Mouse (Mus musculus) heart, embryonic 13.5 days (tissue): ENCODE measurements around the gene Gm11938. TPM values are rescaled to one million over a fixed set of nuclear protein-coding genes. Genes with fewer than 3 reads are reported as not detected.
"Not testable (repeated sequence)": the region's sequence is repeated elsewhere in the genome, so short reads cannot be mapped to it uniquely, and the experiment has no call there.

ENCODE experiments used
- ATAC-seq: fragments of 200-750 bp; cut with Nextera tagmentation; 2 replicates; pipeline ENCODE4 v1.8.0; 2017; ENCODE audit warnings: moderate TSS enrichment; ENCODE audit not compliant: insufficient number of reproducible peaks, low FRiP score, low TSS enrichment; ENCODE audit errors: extremely low read depth
- H3K27ac ChIP-seq: fragments of 300-500 bp; sonication (generic); replicated peaks from 2 replicates; pipeline ENCODE4 v1.5.1; 2015; ENCODE audit warnings: moderate library complexity, mild to moderate bottlenecking, inconsistent platforms
- H3K27me3 ChIP-seq: fragments of 300-500 bp; sonication (generic); replicated peaks from 2 replicates; pipeline ENCODE4 v1.6.1; 2015; ENCODE audit warnings: mild to moderate bottlenecking, inconsistent platforms
- H3K36me3 ChIP-seq: fragments of 300-500 bp; sonication (generic); 2 replicates; pipeline ENCODE4 v1.6.1; 2015; ENCODE audit warnings: mild to moderate bottlenecking, inconsistent platforms
- H3K4me1 ChIP-seq: fragments of 300-500 bp; sonication (generic); 2 replicates; pipeline ENCODE4 v1.6.1; 2015; ENCODE audit warnings: inconsistent platforms
- H3K4me2 ChIP-seq: fragments of 300-500 bp; sonication (generic); 2 replicates; pipeline ENCODE4 v1.6.1; 2015; ENCODE audit warnings: inconsistent platforms, mild to moderate bottlenecking, moderate library complexity
- H3K4me3 ChIP-seq: fragments of 300-500 bp; sonication (generic); 2 replicates; pipeline ENCODE4 v1.5.1; 2015; ENCODE audit warnings: moderate library complexity, mild to moderate bottlenecking, inconsistent platforms
- H3K9ac ChIP-seq: fragments of 300-500 bp; sonication (generic); 2 replicates; pipeline ENCODE4 v1.6.1; 2015; ENCODE audit warnings: inconsistent platforms, mild to moderate bottlenecking, moderate library complexity
- H3K9me3 ChIP-seq: fragments of 300-500 bp; sonication (generic); 2 replicates; pipeline ENCODE4 v1.6.1; 2016; ENCODE audit warnings: inconsistent platforms
- WGBS: fragments of 180-500 bp; shearing (Covaris S2); methylation state at CpG from one replicate; pipeline ENCODE4 v1.1.7; 2015; ENCODE audit warnings: mixed read lengths; 5-methylcytosine and 5-hydroxymethylcytosine counted together
- polyA plus RNA-seq: library from polyadenylated mRNA; unstranded; fragments of >200 nt; fragmentation: Nextera tagmentation; extraction: Ambion mirVana; gene quantifications from 2 replicates; pipeline ENCODE4 v1.2.1, GENCODE M21; 2015

The Gm11938 gene
- polyA plus RNA-seq, 1 experiment from 2014 or later, result not detected

GRCm38 (mm10) chr11:99614796-99615363 is 11.8 kb upstream of the Gm11938 start, which contains the start of gene Krtap2-4:
Gene Krtap2-4, minus strand, starts transcription at chr11:99614846.
- Histone ChIP-seq H3K9ac (no peak within 1 kb of the TSS), H3K36me3 (no peaks in the 10 kb centered on the region), H3K9me3 (no peaks in the 10 kb centered on the region), H3K4me2 (no peak within 1 kb of the TSS), H3K27me3 (no peaks in the 10 kb centered on the region), H3K4me3 (no peak within 1 kb of the TSS), H3K27ac (no peak within 1 kb of the TSS), H3K4me1 (no peaks in the 10 kb centered on the region)
- WGBS, result 61% methylated on average over 3 of the region's 3 CpGs
- no peak for ATAC-seq

- not testable (repeated sequence) for H3K4me1 ChIP-seq, H3K4me2 ChIP-seq, H3K36me3 ChIP-seq, H3K9me3 ChIP-seq, ATAC-seq, H3K27ac ChIP-seq, H3K4me3 ChIP-seq, H3K27me3 ChIP-seq, H3K9ac ChIP-seq
- 55% methylated on average over 1 of the region's 2 CpGs for WGBS
Observed at GRCm38 (mm10) chr11:99610089-99610488, 7.0 kb upstream of the Gm11938 start, which contains the start of gene Gm11937. Gene Gm11937, minus strand, starts transcription at chr11:99610189.

- no peak overlapping the region for H3K27ac ChIP-seq
- no peak overlapping the region for H3K9ac ChIP-seq
Observed at GRCm38 (mm10) chr11:99609126-99609525, 6.0 kb upstream of the Gm11938 start.

GRCm38 (mm10) chr11:99597742-99598141 is 5.4 kb downstream of the Gm11938 start, which contains the start of gene Krtap9-3:
Gene Krtap9-3, minus strand, starts transcription at chr11:99598105.
- not testable (repeated sequence) for H3K9me3 ChIP-seq, H3K4me3 ChIP-seq, H3K27ac ChIP-seq, H3K4me2 ChIP-seq, H3K36me3 ChIP-seq, H3K9ac ChIP-seq, H3K4me1 ChIP-seq, H3K27me3 ChIP-seq, ATAC-seq
- WGBS, result 78% methylated on average over 6 of the region's 6 CpGs

More at GRCm38 (mm10) chr11:99609126-99609525, 6.0 kb upstream of the Gm11938 start:
- no peak for ATAC-seq
- no peaks in the 10 kb centered on the region for H3K4me1 ChIP-seq
- 52% methylated on average over 1 of the region's 1 CpGs for WGBS
- no peaks in the 10 kb centered on the region for H3K9me3 ChIP-seq
- peaks cover 10% of the 10 kb centered on the region; the same call in 1 of the 2 replicates for H3K27me3 ChIP-seq
- no peaks in the 10 kb centered on the region for H3K36me3 ChIP-seq
- H3K4me2 ChIP-seq, result no peak overlapping the region
- H3K4me3 ChIP-seq, result no peak overlapping the region

DNA sequence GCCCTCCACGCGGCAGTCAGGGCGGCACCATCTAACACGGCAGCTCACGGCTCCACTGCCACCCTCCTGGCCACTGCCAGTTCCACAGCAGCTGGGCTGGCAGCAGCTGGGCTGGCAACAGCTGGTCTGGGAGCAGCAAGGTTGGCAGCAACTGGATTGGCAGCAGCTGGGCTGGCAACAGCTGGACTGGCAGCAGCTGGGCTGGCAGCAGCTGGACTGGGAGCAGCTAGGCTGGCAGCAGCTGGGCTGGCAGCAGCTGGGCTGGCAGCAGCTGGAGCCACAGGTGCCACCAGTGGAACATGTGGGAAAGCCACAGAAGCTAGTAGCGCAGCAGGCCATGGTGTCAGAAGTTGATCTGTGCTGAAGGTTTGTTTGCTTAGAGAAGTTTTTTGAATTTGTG is 12.1 kb downstream of the Gm11938 start, which contains the start of gene Krtap1-3:
Gene Krtap1-3, minus strand, starts transcription at position 359 of the 400 bp plus-strand sequence.
- H3K9ac ChIP-seq, result no peak within 1 kb of the TSS
- H3K27ac ChIP-seq, result no peak within 1 kb of the TSS
- no peak for ATAC-seq
- H3K27me3 ChIP-seq, result no peaks in the 10 kb centered on the region
- no peaks in the 10 kb centered on the region for H3K9me3 ChIP-seq
- H3K36me3 ChIP-seq, result no peaks in the 10 kb centered on the region
- H3K4me3 ChIP-seq, result no peak within 1 kb of the TSS
- 88% methylated on average over 6 of the region's 6 CpGs for WGBS
- no peak within 1 kb of the TSS for H3K4me2 ChIP-seq
- H3K4me1 ChIP-seq, result no peaks in the 10 kb centered on the region

DNA sequence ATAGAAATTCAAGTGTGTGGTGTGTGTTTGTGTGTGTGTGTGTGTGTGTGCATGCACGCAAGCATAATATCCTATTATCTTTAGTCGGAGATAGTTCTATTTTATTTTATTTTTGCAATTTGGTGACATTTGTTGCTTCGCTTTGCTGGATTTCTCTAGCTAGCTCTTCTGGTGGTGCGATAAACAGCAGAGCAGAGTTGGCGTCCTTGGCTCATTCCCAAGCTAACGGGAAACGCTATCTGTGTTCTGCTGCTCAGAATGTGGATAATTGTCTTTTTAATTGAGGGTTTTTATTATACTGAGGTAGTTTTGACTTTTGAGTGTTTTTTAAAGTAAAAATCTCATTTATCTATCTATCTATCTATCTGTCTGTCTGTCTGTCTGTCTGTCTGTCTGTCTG is 18.0 kb downstream of the Gm11938 start:
- no peak for ATAC-seq
- WGBS, result 75% methylated on average over 7 of the region's 7 CpGs
- Histone ChIP-seq H3K4me1 (no peaks in the 10 kb centered on the region), H3K27me3 (no peaks in the 10 kb centered on the region), H3K4me3 (no peak overlapping the region), H3K9ac (no peak overlapping the region), H3K9me3 (no peaks in the 10 kb centered on the region), H3K27ac (no peak overlapping the region), H3K36me3 (no peaks in the 10 kb centered on the region), H3K4me2 (no peak overlapping the region)

DNA sequence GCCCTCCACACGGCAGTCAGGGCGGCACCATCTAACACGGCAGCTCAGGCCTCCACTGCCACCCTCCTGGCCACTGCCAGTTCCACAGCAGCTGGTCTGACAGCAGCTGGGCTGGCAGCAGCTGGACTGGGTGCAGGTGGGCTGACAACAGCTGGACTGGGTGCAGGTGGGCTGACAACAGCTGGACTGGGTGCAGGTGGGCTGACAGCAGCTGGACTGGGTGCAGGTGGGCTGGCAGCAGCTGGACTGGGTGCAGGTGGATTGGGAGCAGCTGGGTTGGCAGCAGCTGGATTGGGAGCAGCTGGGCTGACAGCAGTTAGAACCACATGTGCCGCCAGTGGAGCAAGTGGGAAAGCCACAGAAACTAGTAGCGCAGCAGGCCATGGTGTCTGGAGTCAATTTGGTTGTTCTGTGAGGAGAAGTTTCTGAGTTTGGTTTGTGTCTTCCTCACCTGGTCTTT is 19.8 kb downstream of the Gm11938 start, which contains the start of gene Krtap1-4:
Gene Krtap1-4, minus strand, starts transcription at position 410 of the 460 bp plus-strand sequence.
- WGBS, result 65% methylated on average over 5 of the region's 5 CpGs
- no peak for ATAC-seq

GRCm38 (mm10) chr11:99581564-99581963 is 21.5 kb downstream of the Gm11938 start:
- Histone ChIP-seq H3K9me3 (no peaks in the 10 kb centered on the region), H3K36me3 (no peaks in the 10 kb centered on the region), H3K27me3 (no peaks in the 10 kb centered on the region), H3K9ac (no peak overlapping the region), H3K4me3 (no peak overlapping the region), H3K4me1 (no peaks in the 10 kb centered on the region), H3K27ac (no peak overlapping the region), H3K4me2 (no peak overlapping the region)
- 69% methylated on average over 6 of the region's 6 CpGs for WGBS
- no peak for ATAC-seq

More for the DNA sequence above, 19.8 kb downstream of the Gm11938 start, which contains the start of gene Krtap1-4:
- no peak within 1 kb of the TSS for H3K9ac ChIP-seq
- no peaks in the 10 kb centered on the region for H3K9me3 ChIP-seq
- no peaks in the 10 kb centered on the region for H3K27me3 ChIP-seq
- H3K4me1 ChIP-seq, result no peaks in the 10 kb centered on the region
- H3K4me2 ChIP-seq, result no peak within 1 kb of the TSS
- H3K27ac ChIP-seq, result no peak within 1 kb of the TSS
- no peaks in the 10 kb centered on the region for H3K36me3 ChIP-seq
- H3K4me3 ChIP-seq, result no peak within 1 kb of the TSS

GRCm38 (mm10) chr11:99581051-99581450 is 22.1 kb downstream of the Gm11938 start:
- H3K9ac ChIP-seq, result no peak overlapping the region
- H3K9me3 ChIP-seq, result no peaks in the 10 kb centered on the region
- no peaks in the 10 kb centered on the region for H3K4me1 ChIP-seq
- no peaks in the 10 kb centered on the region for H3K36me3 ChIP-seq
- no peak overlapping the region for H3K27ac ChIP-seq
- 82% methylated on average over 5 of the region's 5 CpGs for WGBS
- no peaks in the 10 kb centered on the region for H3K27me3 ChIP-seq
- H3K4me3 ChIP-seq, result no peak overlapping the region
- H3K4me2 ChIP-seq, result no peak overlapping the region
- ATAC-seq, result no peak

GRCm38 (mm10) chr11:99580636-99581035 is 22.5 kb downstream of the Gm11938 start, which contains the start of gene Krtap1-5:
Gene Krtap1-5, minus strand, starts transcription at chr11:99581016.
- no peak within 1 kb of the TSS for H3K4me3 ChIP-seq
- WGBS, result 86% methylated on average over 6 of the region's 6 CpGs
- no peaks in the 10 kb centered on the region for H3K36me3 ChIP-seq
- H3K9ac ChIP-seq, result no peak within 1 kb of the TSS
- no peak within 1 kb of the TSS for H3K27ac ChIP-seq
- H3K9me3 ChIP-seq, result no peaks in the 10 kb centered on the region
- no peaks in the 10 kb centered on the region for H3K27me3 ChIP-seq
- no peaks in the 10 kb centered on the region for H3K4me1 ChIP-seq
- no peak within 1 kb of the TSS for H3K4me2 ChIP-seq
- no peak for ATAC-seq

DNA sequence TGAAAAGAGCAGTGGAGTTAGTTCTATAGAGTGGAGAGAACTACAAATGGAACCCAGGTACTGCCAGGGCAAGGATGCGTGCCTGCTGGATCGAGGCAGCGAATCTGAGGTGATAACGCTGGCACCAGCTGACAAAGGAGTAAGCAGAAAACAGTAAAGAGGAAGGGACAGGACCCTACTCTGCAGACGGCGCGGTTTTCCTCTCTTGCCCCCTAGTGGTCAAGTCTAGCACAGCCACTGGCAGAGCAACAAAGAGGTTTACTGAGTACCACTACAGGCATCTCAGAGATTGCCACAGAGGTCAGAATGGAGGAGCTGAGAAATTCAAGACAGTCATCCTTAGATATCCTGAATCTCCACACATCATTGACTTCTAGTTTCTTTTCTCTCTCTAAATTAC is 29.0 kb downstream of the Gm11938 start:
- Histone ChIP-seq H3K36me3 (no peaks in the 10 kb centered on the region), H3K4me3 (peak overlapping the region; percentile 11; the same call in 1 of the 2 replicates), H3K9me3 (no peaks in the 10 kb centered on the region), H3K4me2 (peak overlapping the region; percentile 59), H3K27ac (no peak overlapping the region), H3K9ac (peak overlapping the region; percentile 47; the same call in 1 of the 2 replicates), H3K27me3 (no peaks in the 10 kb centered on the region), H3K4me1 (no peaks in the 10 kb centered on the region)
- 0% methylated on average over 7 of the region's 7 CpGs for WGBS
- ATAC-seq, result no peak

GRCm38 (mm10) chr11:99573164-99573563 is 29.9 kb downstream of the Gm11938 start:
- H3K9me3 ChIP-seq, result no peaks in the 10 kb centered on the region
- no peak overlapping the region for H3K4me2 ChIP-seq
- no peaks in the 10 kb centered on the region for H3K4me1 ChIP-seq
- 64% methylated on average over 4 of the region's 4 CpGs for WGBS
- no peak overlapping the region for H3K9ac ChIP-seq
- no peaks in the 10 kb centered on the region for H3K27me3 ChIP-seq
- ATAC-seq, result no peak
- no peak overlapping the region for H3K27ac ChIP-seq
- H3K36me3 ChIP-seq, result no peaks in the 10 kb centered on the region
- no peak overlapping the region for H3K4me3 ChIP-seq
